ENCODE assay signal across 21 mouse cellular contexts in genomic region chr13:117020631-117021030, GRCm38 (mm10). TPM values are rescaled to one million over a fixed set of nuclear protein-coding genes. Genes with fewer than 3 reads are reported as not detected.
DNase-seq lines count a peak whose midpoint lies in the region; ATAC-seq lines count a peak whose summit lies in the region.
"Had no signal": no experiment of that assay in that cellular context is flagged by ENCODE, and none has a peak within 500 bp of the region (broad histone marks: within the 10 kb centered on the region; RNA-seq: fewer than 3 reads in every experiment).

No protein-coding gene starts in this region.

- no peaks in the 10 kb centered on the region for H3K27me3 ChIP-seq in heart, embryonic 13.5 days (replicated peaks)
- no peaks in the 10 kb centered on the region for H3K27me3 ChIP-seq in heart, embryonic 14.5 days (ENCODE audit: control insufficient read depth, insufficient read depth, low read length)
- no peaks in the 10 kb centered on the region for H3K27me3 ChIP-seq in midbrain, embryonic 15.5 days (replicated peaks)
- H3K27me3 ChIP-seq: embryonic facial prominence, embryonic 15.5 days; forebrain, embryonic 12.5 days; intestine, embryonic 15.5 days; kidney, embryonic 15.5 days; limb, embryonic 13.5 days had no signal

- WGBS in heart, embryonic 13.5 days = 34% methylated on average over 6 of the region's 6 CpGs
- WGBS in heart, embryonic 14.5 days = 38% methylated on average over 6 of the region's 6 CpGs
- WGBS in midbrain, embryonic 15.5 days = 79% methylated on average over 6 of the region's 6 CpGs

- peaks cover 38% of the 10 kb centered on the region for H3K4me1 ChIP-seq in heart, embryonic 13.5 days
- peaks cover 9 to 24% of the 10 kb centered on the region in 2 experiments; a peak in 3 of 4 replicates for H3K4me1 ChIP-seq in heart, embryonic 14.5 days (ENCODE audit: control insufficient read depth in 2 of 2, insufficient read depth in 2 of 2, low read length in 2 of 2)
- peaks cover 19% of the 10 kb centered on the region for H3K4me1 ChIP-seq in midbrain, embryonic 15.5 days
- H3K4me1 ChIP-seq: intestine, embryonic 15.5 days had no signal

- H3K36me3 ChIP-seq in heart, embryonic 13.5 days = no peaks in the 10 kb centered on the region
- no peaks in the 10 kb centered on the region for H3K36me3 ChIP-seq in heart, embryonic 14.5 days (ENCODE audit: control insufficient read depth, insufficient read depth, low read length)
- H3K36me3 ChIP-seq in midbrain, embryonic 15.5 days (replicated peaks) = no peaks in the 10 kb centered on the region
- H3K36me3 ChIP-seq: embryonic facial prominence, embryonic 15.5 days; forebrain, embryonic 12.5 days; intestine, embryonic 15.5 days; kidney, embryonic 15.5 days; limb, embryonic 13.5 days had no signal

- no peak overlapping the region; the same call in 1 of the 2 replicates for H3K9ac ChIP-seq in heart, embryonic 13.5 days
- no peak overlapping the region for H3K9ac ChIP-seq in heart, embryonic 14.5 days (ENCODE audit: low read length)
- no peak overlapping the region for H3K9ac ChIP-seq in midbrain, embryonic 15.5 days
- H3K9ac ChIP-seq: embryonic facial prominence, embryonic 15.5 days; forebrain, embryonic 12.5 days; hindbrain, embryonic 14.5 days; intestine, embryonic 15.5 days; kidney, embryonic 15.5 days; limb, embryonic 13.5 days had no signal

- no peaks in the 10 kb centered on the region for H3K9me3 ChIP-seq in heart, embryonic 13.5 days
- no peaks in the 10 kb centered on the region for H3K9me3 ChIP-seq in heart, embryonic 14.5 days (ENCODE audit: control insufficient read depth, low read length)
- H3K9me3 ChIP-seq in midbrain, embryonic 15.5 days = no peaks in the 10 kb centered on the region
- H3K9me3 ChIP-seq: embryonic facial prominence, embryonic 15.5 days; forebrain, embryonic 12.5 days; intestine, embryonic 15.5 days; kidney, embryonic 15.5 days; limb, embryonic 13.5 days had no signal

- no peak for DNase-seq in heart, postnatal 36 days
- peak; percentile 13 for DNase-seq in NIH3T3 (ENCODE audit: low read depth)
- no peak for DNase-seq in urinary bladder, postnatal 14 days (ENCODE audit: low spot score)
- DNase-seq in layer of hippocampus, postnatal 36 days = no peak
- DNase-seq: cerebellum, adult 8-10 months; gastrocnemius, postnatal 14 days; lung, adult 2 months; midbrain, embryonic 14.5 days; right cerebral cortex, adult 18-20 months had no signal

- H3K4me3 ChIP-seq in heart, embryonic 13.5 days = no peak overlapping the region
- H3K4me3 ChIP-seq in heart, embryonic 14.5 days (ENCODE audit: control insufficient read depth in 1 of 2, insufficient read depth in 1 of 2, low read depth in 1 of 2, low read length in 2 of 2) = no peak overlapping the region
- no peak overlapping the region for H3K4me3 ChIP-seq in midbrain, embryonic 15.5 days
- H3K4me3 ChIP-seq: embryonic facial prominence, embryonic 15.5 days; forebrain, embryonic 12.5 days; intestine, embryonic 15.5 days; kidney, embryonic 15.5 days; left cerebral cortex, adult 2 months; limb, embryonic 13.5 days had no signal

- intact Hi-C loops in heart, postnatal 36 days (cut with DNase I) = no loop called here

- no peak for ATAC-seq in heart, embryonic 13.5 days (ENCODE audit: extremely low read depth, insufficient number of reproducible peaks, low FRiP score, low TSS enrichment)
- ATAC-seq in heart, embryonic 14.5 days (ENCODE audit: insufficient number of reproducible peaks, insufficient read depth, low FRiP score, low read depth) = peak; percentile 61; the same call in 1 of the 2 replicates
- ATAC-seq in megakaryocyte-erythroid progenitor cell, adult 5-6 weeks (replicated peaks; ENCODE audit: low FRiP score, low TSS enrichment, poor library complexity, severe bottlenecking) = peak; percentile 70
- ATAC-seq in midbrain, embryonic 15.5 days (replicated peaks) = no peak
- ATAC-seq: intestine, embryonic 15.5 days had no signal

- H3K4me2 ChIP-seq in heart, embryonic 13.5 days = peak overlapping the region; percentile 34; the same call in 1 of the 2 replicates
- H3K4me2 ChIP-seq in heart, embryonic 14.5 days (ENCODE audit: low read length) = no peak overlapping the region
- no peak overlapping the region for H3K4me2 ChIP-seq in midbrain, embryonic 15.5 days
- H3K4me2 ChIP-seq: embryonic facial prominence, embryonic 15.5 days; forebrain, embryonic 12.5 days; hindbrain, embryonic 14.5 days; intestine, embryonic 15.5 days; kidney, embryonic 15.5 days; limb, embryonic 13.5 days had no signal

- H3K27ac ChIP-seq in heart, embryonic 13.5 days (replicated peaks) = peak overlapping the region; percentile 67
- peak overlapping the region; percentile 38 to 53; a peak in 3 of 4 replicates for H3K27ac ChIP-seq in heart, embryonic 14.5 days (replicated peaks in 1 of 2; ENCODE audit: control insufficient read depth in 1 of 2, insufficient read depth in 1 of 2, low read depth in 2 of 2, low read length in 2 of 2)
- H3K27ac ChIP-seq in midbrain, embryonic 15.5 days = no peak overlapping the region
- H3K27ac ChIP-seq: forebrain, embryonic 12.5 days; hindbrain, embryonic 14.5 days; intestine, embryonic 15.5 days; kidney, embryonic 15.5 days; left cerebral cortex, adult 2 months; limb, embryonic 13.5 days; macrophage had no signal

RNA-seq across cellular contexts. Expression of gene Parp8, which starts 4.7 kb away (rescaled TPM):
- polyA plus RNA-seq in heart, embryonic 13.5 days (2015; fragmentation: Nextera tagmentation; extraction: Ambion mirVana) = 12.1 and 13.5 TPM in 2 replicates
- 10 to 100 TPM in 1 of 2 experiments, 1 to 10 TPM in 1; 8.4 to 11.8 TPM for total RNA-seq in heart, postnatal 36 days (2021)
- polyA plus RNA-seq in heart, embryonic 14.5 days (2014; fragmentation: Nextera tagmentation; extraction: Ambion mirVana) = 17.3 and 17.4 TPM in 2 replicates
- 8.5 and 10.3 TPM in 2 replicates for total RNA-seq in megakaryocyte-erythroid progenitor cell, adult 5-6 weeks (2014; fragmentation: Nextera tagmentation)
- 8.7 and 9.2 TPM in 2 replicates for total RNA-seq in megakaryocyte-erythroid progenitor cell, adult 5-6 weeks (2017)
- total RNA-seq in layer of hippocampus, postnatal 36 days (2021) = 10 to 100 TPM; 38.5 to 39.6 TPM
- polyA plus RNA-seq in midbrain, embryonic 15.5 days (2015; fragmentation: Nextera tagmentation; extraction: Ambion mirVana) = 29.5 and 32.2 TPM in 2 replicates

Comparison
In these comparisons a context has a peak if more than half of its experiments do, and no peak if none do; other contexts are left out.
1. ATAC-seq: peak in heart, embryonic 14.5 days (single experiment) and megakaryocyte-erythroid progenitor cell, adult 5-6 weeks (single experiment); none in heart, embryonic 13.5 days (single experiment) and midbrain, embryonic 15.5 days (single experiment).